ENCODE assay signal across 8 mouse cellular contexts in the genomic region with DNA sequence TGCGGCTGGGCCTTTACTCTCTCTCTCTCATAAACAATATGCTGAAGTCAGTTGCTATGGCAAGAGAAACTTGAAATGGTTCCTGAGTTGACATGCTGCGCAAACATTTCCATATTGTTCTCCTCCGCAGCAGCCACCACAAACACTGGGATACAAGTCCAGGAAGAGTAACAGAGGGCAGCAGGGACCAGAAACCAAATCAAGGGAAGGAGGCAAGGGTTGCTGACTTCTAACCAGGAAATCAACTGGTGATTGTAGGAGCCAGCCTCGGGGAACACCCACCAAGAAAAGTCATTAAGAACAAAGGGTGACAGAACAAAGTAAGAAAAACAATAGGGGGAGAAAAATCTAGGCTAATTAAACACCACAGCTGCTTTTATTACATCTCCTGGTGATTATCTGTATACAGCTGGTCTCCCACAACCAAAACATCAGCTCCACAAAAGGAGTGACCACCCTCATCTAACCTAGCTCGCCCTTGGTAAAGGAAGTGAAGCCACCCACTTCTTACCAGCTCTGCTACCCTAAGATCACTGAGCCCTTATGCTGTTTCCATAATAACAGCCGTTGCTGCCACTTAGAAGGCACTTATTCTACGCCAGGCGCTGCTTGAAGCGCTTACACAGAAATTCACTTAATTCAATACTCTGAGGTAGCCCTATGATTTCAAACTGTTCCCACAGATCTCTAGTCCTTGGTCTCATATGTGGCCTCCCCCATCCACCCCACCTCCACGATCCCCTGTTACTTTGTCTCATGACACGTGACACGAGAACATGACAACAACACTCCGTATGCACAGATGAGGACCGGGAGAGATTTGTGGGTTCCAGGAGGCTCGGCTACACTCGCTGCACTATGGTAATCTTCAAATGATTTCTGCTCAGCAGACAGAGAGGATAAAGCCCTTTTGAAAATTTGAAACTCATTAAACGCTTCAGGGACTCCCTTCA. TPM values are rescaled to one million over a fixed set of nuclear protein-coding genes. Genes with fewer than 3 reads are reported as not detected.
DNase-seq lines count a peak whose midpoint lies in the region; ATAC-seq and TF ChIP-seq lines count a peak whose summit lies in the region.

No protein-coding gene starts in this region.

- WGBS in hindbrain, embryonic 14.5 days, result 21% methylated on average over 17 of the region's 17 CpGs
- WGBS in midbrain, embryonic 10.5 days, result 36% methylated on average over 17 of the region's 17 CpGs

- TF ChIP-seq CTCF in gastrocnemius, adult 2 months (IDR thresholded peaks at IDR 0.05), result no peak

- H3K27ac ChIP-seq in gastrocnemius, adult 2 months, result peak overlapping the region; percentile 90
- H3K27ac ChIP-seq in hindbrain, embryonic 14.5 days, result peak overlapping the region; percentile 85
- H3K27ac ChIP-seq in midbrain, embryonic 10.5 days (replicated peaks), result 0 out of 2 replicates have a peak overlapping the region, but pooled peaks have one; percentile 90

- H3K27me3 ChIP-seq in hindbrain, embryonic 14.5 days (ENCODE audit: control insufficient read depth, insufficient read depth, low read length), result no peaks in the 10 kb centered on the region
- H3K27me3 ChIP-seq in midbrain, embryonic 10.5 days (ENCODE audit: low read depth, poor library complexity, severe bottlenecking), result no peaks in the 10 kb centered on the region

- H3K36me3 ChIP-seq in hindbrain, embryonic 14.5 days (replicated peaks; ENCODE audit: control insufficient read depth, insufficient read depth), result no peaks in the 10 kb centered on the region
- no peaks in the 10 kb centered on the region for H3K36me3 ChIP-seq in midbrain, embryonic 10.5 days

- no peaks in the 10 kb centered on the region for H3K9me3 ChIP-seq in hindbrain, embryonic 14.5 days (ENCODE audit: control insufficient read depth, low read length)
- no peaks in the 10 kb centered on the region for H3K9me3 ChIP-seq in midbrain, embryonic 10.5 days (replicated peaks)

- peak overlapping the region; percentile 86 for H3K9ac ChIP-seq in hindbrain, embryonic 14.5 days

- H3K4me3 ChIP-seq in gastrocnemius, adult 2 months, result peak overlapping the region; percentile 98
- H3K4me3 ChIP-seq in hindbrain, embryonic 14.5 days (replicated peaks; ENCODE audit: low read length), result peak overlapping the region; percentile 80
- H3K4me3 ChIP-seq in midbrain, embryonic 10.5 days, result peak overlapping the region; percentile 90

- DNase-seq in gastrocnemius, adult 2 months, result no peak
- no peak for DNase-seq in gastrocnemius, postnatal 14 days
- DNase-seq in brain, adult 2 months (ENCODE audit: low read depth, low spot score), result peak; percentile 32
- no peak for DNase-seq in hindbrain, embryonic 14.5 days (ENCODE audit: low spot score)
- no peak for DNase-seq in midbrain, embryonic 10.5 days (ENCODE audit: low spot score)
- DNase-seq in cerebellum, adult 8-10 months, result no peak
- DNase-seq in MN1 (ENCODE audit: low spot score), result no peak
- no peak for DNase-seq in cerebellum, adult 11 months

- peak overlapping the region; percentile 92 for H3K4me2 ChIP-seq in hindbrain, embryonic 14.5 days (replicated peaks)

- intact Hi-C loops in gastrocnemius, adult 2 months (cut with DNase I), result no loop called here
- intact Hi-C loops in gastrocnemius, postnatal 14 days (cut with DNase I; ENCODE audit: low total_unique reads), result no loop called here

- peaks cover 14% of the 10 kb centered on the region for H3K4me1 ChIP-seq in hindbrain, embryonic 14.5 days (replicated peaks; ENCODE audit: control insufficient read depth, insufficient read depth, low read length)
- peaks cover 30% of the 10 kb centered on the region for H3K4me1 ChIP-seq in midbrain, embryonic 10.5 days

- ATAC-seq in hindbrain, embryonic 14.5 days (ENCODE audit: low FRiP score), result peak; percentile 31; the same call in 1 of the 2 replicates

RNA-seq across cellular contexts. Expression of gene Zdhhc1, which starts 1.1 kb away (rescaled TPM):
- total RNA-seq in gastrocnemius, adult 2 months (2021), result 10 to 100 TPM in 1 of 2 experiments, 1 to 10 TPM in 1; 9.6 to 11.2 TPM
- total RNA-seq in gastrocnemius, postnatal 14 days (2021), result 10 to 100 TPM; 10.1 to 11.2 TPM
- polyA plus RNA-seq in hindbrain, embryonic 14.5 days (2014; fragmentation: Nextera tagmentation; extraction: Ambion mirVana), result 32.7 and 33.1 TPM in 2 replicates
- polyA plus RNA-seq in midbrain, embryonic 10.5 days (2016; fragmentation: Nextera tagmentation; extraction: Ambion mirVana), result 18.6 and 24.0 TPM in 2 replicates

RNA-seq across cellular contexts. Expression of gene Hsd11b2, which starts 22.9 kb away (rescaled TPM):
- total RNA-seq in gastrocnemius, adult 2 months (2021), result not detected
- 1 to 10 TPM; 1.9 to 2.1 TPM for total RNA-seq in gastrocnemius, postnatal 14 days (2021)
- polyA plus RNA-seq in hindbrain, embryonic 14.5 days (2014; fragmentation: Nextera tagmentation; extraction: Ambion mirVana), result 6.1 and 7.0 TPM in 2 replicates
- 28.8 and 30.2 TPM in 2 replicates for polyA plus RNA-seq in midbrain, embryonic 10.5 days (2016; fragmentation: Nextera tagmentation; extraction: Ambion mirVana)

RNA-seq across cellular contexts. Expression of gene Tppp3, which starts 24.3 kb away (rescaled TPM):
- 10 to 100 TPM; 52.8 to 53.4 TPM for total RNA-seq in gastrocnemius, adult 2 months (2021)
- 100 to 1,000 TPM; 191 to 254 TPM for total RNA-seq in gastrocnemius, postnatal 14 days (2021)
- polyA plus RNA-seq in hindbrain, embryonic 14.5 days (2014; fragmentation: Nextera tagmentation; extraction: Ambion mirVana), result 204 and 207 TPM in 2 replicates
- 94.4 and 100.0 TPM in 2 replicates for polyA plus RNA-seq in midbrain, embryonic 10.5 days (2016; fragmentation: Nextera tagmentation; extraction: Ambion mirVana)
